Mouse (Mus musculus) heart, adult 10 weeks (tissue): ENCODE results near the gene Ikzf1. TPM values are rescaled to one million over a fixed set of nuclear protein-coding genes. Genes with fewer than 3 reads are reported as not detected.

Source experiments
- polyA plus RNA-seq: library from polyadenylated mRNA; stranded (reverse); fragments of 350-450 nt; fragmentation: Illumina TruSeq; extraction: RNeasy Lipid Tissue Mini Kit (QIAGEN cat#74804); gene quantifications from one replicate; pipeline ENCODE4 v1.2.3, GENCODE M21; 2014; ENCODE audit warnings: low read depth, low replicate concordance

Gene Ikzf1
- 0.58 TPM for polyA plus RNA-seq

GRCm38 (mm10) chr11:11684930-11685852 is at the start of gene Ikzf1:
Gene Ikzf1, plus strand, starts transcription at chr11:11685003.

GRCm38 (mm10) chr11:11808820-11809403 is 124.1 kb downstream of the Ikzf1 start, which contains the start of gene Fignl1:
Gene Fignl1, minus strand, starts transcription at chr11:11808962.

Other genes starting within 250 kb of the Ikzf1 start
- 1.4 TPM for gene Spata48, start 222.9 kb upstream of the Ikzf1 start, polyA plus RNA-seq
- gene Zpbp, start 222.6 kb upstream of the Ikzf1 start, polyA plus RNA-seq: 0.68 TPM
- gene 4930512M02Rik, start 57.2 kb upstream of the Ikzf1 start, polyA plus RNA-seq: not detected
- gene Fignl1, start 124.0 kb downstream of the Ikzf1 start, polyA plus RNA-seq: 0.26 TPM
- 9.3 TPM for gene Ddc, start 213.1 kb downstream of the Ikzf1 start, polyA plus RNA-seq